Mouse (Mus musculus) brown adipose tissue, adult 24 weeks (tissue): ENCODE data around the gene Rapgef2. TPM values are rescaled to one million over a fixed set of nuclear protein-coding genes. Genes with fewer than 3 reads are reported as not detected.

Experiments
- H3K27ac ChIP-seq: fragments of 200-500 bp; replicated peaks from 2 replicates; pipeline ENCODE4 v1.5.1; 2012; ENCODE audit warnings: low read depth, mild to moderate bottlenecking, low read length
- H3K4me1 ChIP-seq: fragments of 200-500 bp; 2 replicates; pipeline ENCODE4 v1.6.1; 2012; ENCODE audit warnings: low read length, mixed read lengths; ENCODE audit not compliant: control insufficient read depth, insufficient read depth, insufficient read length
- H3K4me3 ChIP-seq: fragments of 200-500 bp; 2 replicates; pipeline ENCODE4 v1.5.1; 2012; ENCODE audit warnings: low read depth, mild to moderate bottlenecking, low read length, moderate library complexity; ENCODE audit not compliant: insufficient read depth
- polyA plus RNA-seq: library from polyadenylated mRNA; stranded (reverse); fragments of >200 nt; gene quantifications from 2 replicates; pipeline ENCODE4 v1.2.4, GENCODE M21; 2012; ENCODE audit not compliant: missing spikeins, insufficient read depth, insufficient read length

Rapgef2 gene
- polyA plus RNA-seq, 1 experiment, result 6.6 TPM

- no peak overlapping the region for H3K27ac ChIP-seq
- H3K4me1 ChIP-seq, result peaks cover 26% of the 10 kb centered on the region
- H3K4me3 ChIP-seq, result no peak overlapping the region
Measured at GRCm38 (mm10) chr3:79158254-79158653, 128.1 kb downstream of the Rapgef2 start.

GRCm38 (mm10) chr3:79153039-79153487 is 133.3 kb downstream of the Rapgef2 start:
- H3K4me1 ChIP-seq, result 0 out of 2 replicates have a peak, but pooled peaks cover 2% of the 10 kb centered on the region
- peak overlapping the region; percentile 79 for H3K27ac ChIP-seq

GRCm38 (mm10) chr3:79145407-79146055 is 140.8 kb downstream of the Rapgef2 start:
- H3K4me3 ChIP-seq, result no peak overlapping the region
- H3K4me1 ChIP-seq, result peaks cover 32% of the 10 kb centered on the region
- peak overlapping the region; percentile 64 for H3K27ac ChIP-seq

More at GRCm38 (mm10) chr3:79153039-79153487, 133.3 kb downstream of the Rapgef2 start:
- no peak overlapping the region for H3K4me3 ChIP-seq

GRCm38 (mm10) chr3:79144672-79145406 is 141.5 kb downstream of the Rapgef2 start:
- H3K4me3 ChIP-seq, result peak overlapping the region; percentile 35; the same call in 1 of the 2 replicates
- H3K27ac ChIP-seq, result peak overlapping the region; percentile 54
- H3K4me1 ChIP-seq, result peaks cover 39% of the 10 kb centered on the region

- no peak overlapping the region for H3K27ac ChIP-seq
- H3K4me3 ChIP-seq, result no peak overlapping the region
- H3K4me1 ChIP-seq, result peaks cover 40% of the 10 kb centered on the region
Measured at GRCm38 (mm10) chr3:79144085-79144484, 142.2 kb downstream of the Rapgef2 start.

GRCm38 (mm10) chr3:79139245-79139644 is 147.1 kb downstream of the Rapgef2 start:
- Histone ChIP-seq H3K4me1 (peaks cover 26% of the 10 kb centered on the region), H3K4me3 (no peak overlapping the region), H3K27ac (no peak overlapping the region)

GRCm38 (mm10) chr3:79138601-79139000 is 147.7 kb downstream of the Rapgef2 start:
- peaks cover 23% of the 10 kb centered on the region for H3K4me1 ChIP-seq
- no peak overlapping the region for H3K27ac ChIP-seq
- no peak overlapping the region for H3K4me3 ChIP-seq

GRCm38 (mm10) chr3:79130991-79131390 is 155.3 kb downstream of the Rapgef2 start:
- H3K4me3 ChIP-seq, result no peak overlapping the region
- peaks cover 18% of the 10 kb centered on the region for H3K4me1 ChIP-seq
- no peak overlapping the region for H3K27ac ChIP-seq

- peak overlapping the region; percentile 52; the same call in 1 of the 2 replicates for H3K27ac ChIP-seq
- H3K4me1 ChIP-seq, result peaks cover 18% of the 10 kb centered on the region
- H3K4me3 ChIP-seq, result no peak overlapping the region
Measured at GRCm38 (mm10) chr3:79129044-79129600, 157.2 kb downstream of the Rapgef2 start.

- Histone ChIP-seq H3K4me3 (no peak overlapping the region), H3K4me1 (peaks cover 18% of the 10 kb centered on the region), H3K27ac (peak overlapping the region; percentile 6; the same call in 1 of the 2 replicates)
Measured at GRCm38 (mm10) chr3:79127797-79128196, 158.5 kb downstream of the Rapgef2 start.

GRCm38 (mm10) chr3:79126857-79127256 is 159.5 kb downstream of the Rapgef2 start:
- Histone ChIP-seq H3K4me1 (peaks cover 16% of the 10 kb centered on the region), H3K4me3 (no peak overlapping the region), H3K27ac (no peak overlapping the region; the same call in 1 of the 2 replicates)

- no peak overlapping the region for H3K27ac ChIP-seq
- H3K4me3 ChIP-seq, result no peak overlapping the region
- H3K4me1 ChIP-seq, result peaks cover 3% of the 10 kb centered on the region; the same call in 1 of the 2 replicates
Measured at GRCm38 (mm10) chr3:79121391-79121790, 164.9 kb downstream of the Rapgef2 start.

- peaks cover 3% of the 10 kb centered on the region; the same call in 1 of the 2 replicates for H3K4me1 ChIP-seq
- no peak overlapping the region for H3K4me3 ChIP-seq
- H3K27ac ChIP-seq, result no peak overlapping the region
Measured at GRCm38 (mm10) chr3:79119983-79120382, 166.3 kb downstream of the Rapgef2 start.

- Histone ChIP-seq H3K27ac (no peak overlapping the region), H3K4me3 (no peak overlapping the region), H3K4me1 (no peaks in the 10 kb centered on the region)
Measured at GRCm38 (mm10) chr3:79110153-79110552, 176.2 kb downstream of the Rapgef2 start.

- H3K4me1 ChIP-seq, result no peaks in the 10 kb centered on the region; the same call in 1 of the 2 replicates
- no peak overlapping the region for H3K4me3 ChIP-seq
- H3K27ac ChIP-seq, result no peak overlapping the region
Measured at GRCm38 (mm10) chr3:79108246-79108645, 178.1 kb downstream of the Rapgef2 start.
